In the genomic region with DNA sequence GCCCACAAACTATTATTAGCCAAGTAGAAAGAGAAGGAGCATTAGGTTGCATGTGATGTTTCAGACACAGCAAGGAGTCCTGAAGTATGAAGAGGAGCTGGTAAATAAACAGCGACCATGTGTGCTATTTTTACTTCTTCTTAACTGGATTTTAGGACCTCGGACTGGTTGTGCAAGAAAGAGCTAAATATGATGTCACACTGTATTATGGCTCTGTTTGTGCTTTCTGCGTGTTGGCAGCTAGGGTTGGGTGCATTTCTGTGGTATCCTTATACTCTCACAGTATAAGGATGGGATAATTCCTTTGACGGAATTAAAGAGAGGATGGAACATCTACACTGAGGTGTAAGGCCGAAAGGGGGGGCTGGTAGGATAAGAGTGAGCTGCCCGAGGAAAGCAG, we compare ENCODE assay signal across 8 mouse cellular contexts. TPM values are rescaled to one million over a fixed set of nuclear protein-coding genes. Genes with fewer than 3 reads are reported as not detected.
DNase-seq lines count a peak whose midpoint lies in the region; ATAC-seq and TF ChIP-seq lines count a peak whose summit lies in the region.

No protein-coding gene starts in this region.

- no peak for TF ChIP-seq POLR2A in CH12.LX (IDR thresholded peaks at IDR 0.05; ENCODE audit: low read depth, low read length)

- TF ChIP-seq CTCF in gastrocnemius, adult 2 months (IDR thresholded peaks at IDR 0.05), result no peak
- TF ChIP-seq CTCF in CH12.LX (conservative IDR thresholded peaks at IDR 0.05 in 1 of 2, IDR thresholded peaks at IDR 0.05 in 1 of 2; ENCODE audit: low read depth in 2 of 2, low read length in 2 of 2), result no peak
- TF ChIP-seq CTCF in liver, postnatal 0 days (IDR thresholded peaks at IDR 0.05; ENCODE audit: low read depth), result 0 out of 2 replicates have a peak, but pooled peaks have one; percentile 3

- H3K27ac ChIP-seq in gastrocnemius, adult 2 months, result peak overlapping the region; percentile 70
- no peak overlapping the region for H3K27ac ChIP-seq in CH12.LX (ENCODE audit: insufficient read depth, low read depth)
- no peak overlapping the region for H3K27ac ChIP-seq in hindbrain, embryonic 12.5 days
- peak overlapping the region; percentile 99 for H3K27ac ChIP-seq in liver, postnatal 0 days (ENCODE audit: low read depth)

- in situ Hi-C loops in CH12.LX (cut with MboI; ENCODE audit: low pct_ligation_motif_present, low pct_unique_long_range_greater_than_20kb, low sequenced_read_pairs), result no loop called here

- peak overlapping the region; percentile 21; the same call in 1 of the 2 replicates for H3K9ac ChIP-seq in CH12.LX (ENCODE audit: insufficient read depth, low read depth)
- H3K9ac ChIP-seq in hindbrain, embryonic 12.5 days, result peak overlapping the region; percentile 19; the same call in 1 of the 2 replicates
- H3K9ac ChIP-seq in liver, postnatal 0 days (replicated peaks), result no peak overlapping the region

- TF ChIP-seq RAD21 in CH12.LX (IDR thresholded peaks at IDR 0.05; ENCODE audit: low read depth, low read length), result no peak

- H3K36me3 ChIP-seq in CH12.LX (replicated peaks in 1 of 2; ENCODE audit: control insufficient read depth in 1 of 2, insufficient read depth in 1 of 2, low read length in 1 of 2), result peaks cover 61 to 74% of the 10 kb centered on the region in 2 experiments
- H3K36me3 ChIP-seq in hindbrain, embryonic 12.5 days, result peaks cover 59% of the 10 kb centered on the region
- peaks cover 57% of the 10 kb centered on the region for H3K36me3 ChIP-seq in liver, postnatal 0 days (replicated peaks; ENCODE audit: insufficient read depth, low read length)

- ATAC-seq in hindbrain, embryonic 12.5 days (ENCODE audit: low FRiP score), result no peak
- ATAC-seq in liver, postnatal 0 days, result peak; percentile 9; the same call in 1 of the 2 replicates
- ATAC-seq in frontal cortex, adult (ENCODE audit: low TSS enrichment), result no peak

- 85% methylated on average over 6 of the region's 6 CpGs for WGBS in hindbrain, embryonic 12.5 days
- WGBS in liver, postnatal 0 days (ENCODE audit: insufficient replicate concordance), result 59% methylated on average over 6 of the region's 6 CpGs

- peaks cover 14 to 35% of the 10 kb centered on the region in 2 experiments for H3K4me1 ChIP-seq in CH12.LX (ENCODE audit: control insufficient read depth in 1 of 2, insufficient read depth in 2 of 2)
- H3K4me1 ChIP-seq in hindbrain, embryonic 12.5 days, result peaks cover 24% of the 10 kb centered on the region
- H3K4me1 ChIP-seq in liver, postnatal 0 days (ENCODE audit: insufficient read depth), result peaks cover 38% of the 10 kb centered on the region

- dilution Hi-C loops in CH12.LX (cut with MboI; ENCODE audit: extremely low pct_ligation_motif_present, extremely low pct_unique_long_range_greater_than_20kb, low sequenced_read_pairs), result no loop called here

- H3K79me2 ChIP-seq in CH12.LX (replicated peaks; ENCODE audit: control insufficient read depth, extremely low read depth, insufficient read depth, poor library complexity, severe bottlenecking), result peaks cover 42% of the 10 kb centered on the region

- intact Hi-C loops in gastrocnemius, adult 2 months (cut with DNase I), result no loop called here

- H3K4me3 ChIP-seq in gastrocnemius, adult 2 months, result peak overlapping the region; percentile 100
- H3K4me3 ChIP-seq in CH12.LX (replicated peaks in 1 of 3; ENCODE audit: low read depth in 2 of 3, low read length in 2 of 3, poor library complexity in 1 of 3), result no peak overlapping the region
- 0 out of 2 replicates have a peak overlapping the region, but pooled peaks have one; percentile 4 for H3K4me3 ChIP-seq in hindbrain, embryonic 12.5 days
- H3K4me3 ChIP-seq in liver, postnatal 0 days (ENCODE audit: low read depth, low read length), result 0 out of 2 replicates have a peak overlapping the region, but pooled peaks have one; percentile 90

- no peak for TF ChIP-seq EP300 in CH12.LX (IDR thresholded peaks at IDR 0.05; ENCODE audit: low read length)
- no peak for TF ChIP-seq EP300 in liver, postnatal 0 days (IDR thresholded peaks at IDR 0.05; ENCODE audit: low read depth)

- H3K27me3 ChIP-seq in CH12.LX (replicated peaks), result no peaks in the 10 kb centered on the region
- no peaks in the 10 kb centered on the region for H3K27me3 ChIP-seq in hindbrain, embryonic 12.5 days
- H3K27me3 ChIP-seq in liver, postnatal 0 days (ENCODE audit: insufficient read depth, low read length), result no peaks in the 10 kb centered on the region

- H3K9me3 ChIP-seq in CH12.LX (replicated peaks; ENCODE audit: low read length), result no peaks in the 10 kb centered on the region
- H3K9me3 ChIP-seq in hindbrain, embryonic 12.5 days (replicated peaks), result no peaks in the 10 kb centered on the region
- no peaks in the 10 kb centered on the region for H3K9me3 ChIP-seq in liver, postnatal 0 days (ENCODE audit: low read length)

- no peak overlapping the region for H3K4me2 ChIP-seq in CH12.LX (ENCODE audit: insufficient read depth, low read depth, poor library complexity, severe bottlenecking)
- H3K4me2 ChIP-seq in hindbrain, embryonic 12.5 days (replicated peaks), result peak overlapping the region; percentile 35
- peak overlapping the region; percentile 77 for H3K4me2 ChIP-seq in liver, postnatal 0 days (ENCODE audit: low read depth, low read length)

- DNase-seq in gastrocnemius, adult 2 months, result no peak
- no peak for DNase-seq in gastrocnemius, postnatal 10 days
- no peak for DNase-seq in CH12.LX (ENCODE audit: extremely low read depth)
- DNase-seq in liver, postnatal 0 days, result no peak
- DNase-seq in ovary, postnatal 36 days (ENCODE audit: low spot score), result no peak
- DNase-seq in layer of hippocampus, postnatal 14 days (ENCODE audit: low spot score in 2 of 2), result no peak

TF ChIP-seq in CH12.LX, 34 proteins besides CTCF, POLR2A, EP300 and RAD21 (continues in another document):
- TF ChIP-seq JUN (IDR thresholded peaks at IDR 0.05; ENCODE audit: insufficient read depth, low read depth, low read length) (no peak), MAX (IDR thresholded peaks at IDR 0.05; ENCODE audit: low read length) (no peak), IRF4 (IDR thresholded peaks at IDR 0.05; ENCODE audit: low read depth, low read length) (no peak), ZMIZ1 (IDR thresholded peaks at IDR 0.05; ENCODE audit: low read depth, low read length) (no peak), UBTF (IDR thresholded peaks at IDR 0.05; ENCODE audit: low read depth, low read length) (no peak), SIN3A (IDR thresholded peaks at IDR 0.05; ENCODE audit: low read length) (no peak), KAT2A (IDR thresholded peaks at IDR 0.05; ENCODE audit: insufficient replicate concordance, low read length) (no peak), MAZ (IDR thresholded peaks at IDR 0.05; ENCODE audit: low read depth, low read length) (no peak), CHD2 (IDR thresholded peaks at IDR 0.05; ENCODE audit: low read length) (no peak), BHLHE40 (IDR thresholded peaks at IDR 0.05; ENCODE audit: low read depth, low read length) (no peak), MAFK (IDR thresholded peaks at IDR 0.05; ENCODE audit: insufficient replicate concordance, low read length) (no peak), MXI1 (IDR thresholded peaks at IDR 0.05; ENCODE audit: low read depth, low read length) (no peak)

RNA-seq across cellular contexts. Expression of gene Mta2, which starts 3.6 kb away (rescaled TPM):
- total RNA-seq in gastrocnemius, adult 2 months (2021), result 10 to 100 TPM; 23.5 to 27.2 TPM
- total RNA-seq in gastrocnemius, postnatal 10 days (2021), result 10 to 100 TPM; 37.7 to 49.7 TPM
- total RNA-seq in CH12.LX (2012; rRNA removed) (131 and 158 TPM in 2 replicates), CH12.LX (2014; rRNA removed) (115 and 117 TPM in 2 replicates)
- 149 and 162 TPM in 2 replicates for polyA plus RNA-seq in CH12.LX (2012; ENCODE audit: insufficient read length, low read depth)
- 174 and 185 TPM in 2 replicates for polyA plus RNA-seq in hindbrain, embryonic 12.5 days (2016; fragmentation: Nextera tagmentation; extraction: Ambion mirVana)
- 43.0 and 45.7 TPM in 2 replicates for polyA plus RNA-seq in liver, postnatal 0 days (2015; fragmentation: Nextera tagmentation; extraction: Ambion mirVana)
- total RNA-seq in layer of hippocampus, postnatal 14 days (2021), result 10 to 100 TPM; 52.4 to 56.6 TPM

RNA-seq across cellular contexts. Expression of gene Tut1, which starts 8.4 kb away (rescaled TPM):
- total RNA-seq in gastrocnemius, adult 2 months (2021), result 10 to 100 TPM in 1 of 2 experiments, 1 to 10 TPM in 1; 7.9 to 10.4 TPM
- 10 to 100 TPM in 1 of 2 experiments, 1 to 10 TPM in 1; 9.1 to 11.2 TPM for total RNA-seq in gastrocnemius, postnatal 10 days (2021)
- total RNA-seq in CH12.LX (2012; rRNA removed) (47.7 and 49.1 TPM in 2 replicates), CH12.LX (2014; rRNA removed) (40.4 and 41.8 TPM in 2 replicates)
- polyA plus RNA-seq in CH12.LX (2012; ENCODE audit: insufficient read length, low read depth), result 52.9 and 54.9 TPM in 2 replicates
- polyA plus RNA-seq in hindbrain, embryonic 12.5 days (2016; fragmentation: Nextera tagmentation; extraction: Ambion mirVana), result 32.3 and 35.7 TPM in 2 replicates
- polyA plus RNA-seq in liver, postnatal 0 days (2015; fragmentation: Nextera tagmentation; extraction: Ambion mirVana), result 9.0 and 10.7 TPM in 2 replicates
- total RNA-seq in layer of hippocampus, postnatal 14 days (2021), result 10 to 100 TPM; 15.0 to 17.3 TPM

RNA-seq across cellular contexts. Expression of gene Eml3, which starts 15.9 kb away (rescaled TPM):
- 1 to 10 TPM; 3.4 to 6.2 TPM for total RNA-seq in gastrocnemius, adult 2 months (2021)
- 10 to 100 TPM; 11.7 to 15.9 TPM for total RNA-seq in gastrocnemius, postnatal 10 days (2021)
- total RNA-seq in CH12.LX (2012; rRNA removed), result 33.3 and 33.6 TPM in 2 replicates
- 18.7 and 20.4 TPM in 2 replicates for total RNA-seq in CH12.LX (2014; rRNA removed)
- 35.2 and 37.3 TPM in 2 replicates for polyA plus RNA-seq in CH12.LX (2012; ENCODE audit: insufficient read length, low read depth)
- polyA plus RNA-seq in hindbrain, embryonic 12.5 days (2016; fragmentation: Nextera tagmentation; extraction: Ambion mirVana), result 17.0 and 17.1 TPM in 2 replicates
- 8.0 and 9.5 TPM in 2 replicates for polyA plus RNA-seq in liver, postnatal 0 days (2015; fragmentation: Nextera tagmentation; extraction: Ambion mirVana)
- 10 to 100 TPM; 11.3 to 11.7 TPM for total RNA-seq in layer of hippocampus, postnatal 14 days (2021)

RNA-seq across cellular contexts. Expression of gene Rom1, which starts 16.1 kb away (rescaled TPM):
- total RNA-seq in gastrocnemius, adult 2 months (2021), result 1 to 10 TPM; 7.3 TPM
- total RNA-seq in gastrocnemius, postnatal 10 days (2021), result 1 to 10 TPM; 4.2 to 5.6 TPM
- 5.5 and 5.6 TPM in 2 replicates for total RNA-seq in CH12.LX (2012; rRNA removed)
- total RNA-seq in CH12.LX (2014; rRNA removed), result 4.2 and 4.7 TPM in 2 replicates
- polyA plus RNA-seq in CH12.LX (2012; ENCODE audit: insufficient read length, low read depth), result 4.8 and 4.9 TPM in 2 replicates
- polyA plus RNA-seq in hindbrain, embryonic 12.5 days (2016; fragmentation: Nextera tagmentation; extraction: Ambion mirVana), result 1.8 and 3.2 TPM in 2 replicates
- 2.0 and 2.5 TPM in 2 replicates for polyA plus RNA-seq in liver, postnatal 0 days (2015; fragmentation: Nextera tagmentation; extraction: Ambion mirVana)
- total RNA-seq in layer of hippocampus, postnatal 14 days (2021), result 1 to 10 TPM; 3.2 to 4.0 TPM

RNA-seq across cellular contexts. Expression of gene Eef1g, which starts 21.6 kb away (rescaled TPM):
- total RNA-seq in gastrocnemius, adult 2 months (2021), result 100 to 1,000 TPM; 423 to 463 TPM
- 100 to 1,000 TPM; 640 to 671 TPM for total RNA-seq in gastrocnemius, postnatal 10 days (2021)
- total RNA-seq in CH12.LX (2012; rRNA removed), result 1,294 and 1,368 TPM in 2 replicates
- 1,172 and 1,266 TPM in 2 replicates for total RNA-seq in CH12.LX (2014; rRNA removed)
- 1,511 and 1,695 TPM in 2 replicates for polyA plus RNA-seq in CH12.LX (2012; ENCODE audit: insufficient read length, low read depth)
- 352 and 372 TPM in 2 replicates for polyA plus RNA-seq in hindbrain, embryonic 12.5 days (2016; fragmentation: Nextera tagmentation; extraction: Ambion mirVana)
- polyA plus RNA-seq in liver, postnatal 0 days (2015; fragmentation: Nextera tagmentation; extraction: Ambion mirVana), result 129 and 134 TPM in 2 replicates
- total RNA-seq in layer of hippocampus, postnatal 14 days (2021), result 100 to 1,000 TPM; 198 to 230 TPM

Comparison
In these comparisons a context has a peak if more than half of its experiments do, and no peak if none do; other contexts are left out.
1. H3K27ac ChIP-seq: peak in gastrocnemius, adult 2 months (single experiment) and liver, postnatal 0 days (single experiment); none in CH12.LX (single experiment) and hindbrain, embryonic 12.5 days (single experiment).
2. H3K4me3 ChIP-seq: peak in gastrocnemius, adult 2 months (single experiment), hindbrain, embryonic 12.5 days (single experiment) and liver, postnatal 0 days (single experiment); none in CH12.LX (0 of 3).